Mouse (Mus musculus) cerebellum, adult 2 months (tissue): Measurements from ENCODE around the gene Snrnp48.

Experiments used
- CTCF ChIP-seq: fragments of 200-500 bp; IDR thresholded peaks from 2 replicates; pipeline ENCODE4 v1.5.1; 2011; ENCODE audit warnings: low read depth, mild to moderate bottlenecking, control low read depth, low read length, moderate library complexity, borderline replicate concordance; ENCODE audit not compliant: insufficient read depth
- POLR2A ChIP-seq: fragments of 200-500 bp; IDR thresholded peaks from 2 replicates; pipeline ENCODE4 v1.6.1; 2011; ENCODE audit warnings: low read length, control low read depth, borderline replicate concordance; ENCODE audit not compliant: insufficient read depth

DNA sequence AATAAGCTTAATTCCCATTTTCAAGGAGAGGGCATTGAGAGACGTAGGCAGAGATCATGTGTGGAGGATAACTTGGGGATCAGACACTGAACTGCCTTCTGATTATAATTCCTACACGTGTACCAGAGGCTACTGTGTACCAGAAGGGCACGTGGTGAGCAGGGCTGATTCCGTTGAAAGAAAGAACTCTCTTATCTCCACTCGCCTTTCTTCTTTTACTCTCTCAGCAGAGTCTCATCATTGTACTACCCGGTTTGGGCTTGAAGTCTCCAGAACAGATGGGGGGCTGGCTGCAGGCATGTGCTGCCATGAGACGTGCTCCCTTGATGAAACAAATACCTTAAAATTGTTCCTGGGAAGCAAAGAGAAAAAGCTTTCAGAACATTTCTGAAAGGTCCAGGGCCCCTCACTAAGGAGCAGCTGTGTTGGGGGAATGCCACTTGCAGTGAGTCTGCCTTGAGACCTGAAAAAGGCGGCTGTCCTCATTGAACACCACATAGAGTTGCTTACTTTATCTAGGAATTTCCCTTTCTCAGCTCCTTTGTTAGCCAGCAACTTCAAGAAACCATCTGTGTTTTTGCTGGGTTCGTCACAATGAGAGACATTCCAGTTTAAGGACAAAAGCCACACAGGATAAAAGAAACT is 25.6 kb downstream of the Snrnp48 start:
- TF ChIP-seq CTCF = no peak
- TF ChIP-seq POLR2A = no peak
